Mouse (Mus musculus): ENCODE measurements around the gene Pdxp.

DNA sequence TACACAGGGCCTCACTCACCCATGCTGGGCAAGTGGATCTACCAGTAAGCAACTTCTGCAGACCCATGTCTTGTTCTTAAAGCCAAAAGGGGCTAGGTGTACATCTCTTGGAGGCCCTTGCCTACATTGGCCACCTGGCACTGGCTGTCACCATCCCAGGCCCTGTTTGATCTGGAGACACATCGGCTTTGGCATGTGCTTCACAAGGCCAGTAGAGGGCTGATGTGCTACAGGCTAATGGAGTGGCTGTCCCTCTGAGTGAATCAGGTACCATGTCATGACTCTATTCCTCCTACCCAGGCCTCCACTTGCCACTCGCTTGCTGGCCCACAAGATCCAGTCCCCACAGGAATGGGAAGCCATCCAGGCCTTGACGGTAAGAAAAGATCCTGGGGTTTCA is 31.9 kb upstream of the Pdxp start:
- TF ChIP-seq POLR2A (IDR thresholded peaks at IDR 0.05; ENCODE audit: borderline replicate concordance, extremely low read depth, low read depth, low read length) (no peak), CTCF (IDR thresholded peaks at IDR 0.05; ENCODE audit: insufficient read depth, low read length) (no peak)
